13 mouse cellular contexts compared by ENCODE assay signal in the genomic region with DNA sequence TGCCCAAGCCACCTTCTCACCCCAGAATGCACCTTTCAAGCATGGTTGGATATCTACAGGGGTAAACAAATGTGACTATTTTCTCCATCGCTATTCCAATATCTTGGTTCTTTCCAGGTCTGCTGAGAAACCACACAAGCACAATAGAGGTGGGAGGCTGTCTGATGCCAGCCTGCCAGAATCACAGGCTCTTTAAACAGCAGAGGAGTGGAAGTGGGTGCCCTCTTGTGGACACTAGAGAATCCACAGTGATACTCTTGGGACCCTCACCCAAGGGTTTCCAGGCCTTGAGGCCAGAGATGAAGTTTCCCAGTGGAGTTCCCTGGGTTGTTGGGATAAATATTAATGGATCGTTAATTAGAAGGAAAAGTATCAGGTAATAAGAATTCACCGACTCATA.
A peak's percentile ranks its signal among the peaks of the same experiment; 100 is the strongest.
DNase-seq lines count a peak whose midpoint lies in the region; ATAC-seq and TF ChIP-seq lines count a peak whose summit lies in the region.
"Had no signal": no experiment of that assay in that cellular context is flagged by ENCODE, and none has a peak within 500 bp of the region (broad histone marks: within the 10 kb centered on the region; RNA-seq: fewer than 3 reads in every experiment).

No protein-coding gene starts in this region.

- TF ChIP-seq POLR2A in heart, adult 2 months (IDR thresholded peaks at IDR 0.05; ENCODE audit: insufficient read depth, low read depth, low read length): no peak

- H3K79me2 ChIP-seq in heart, adult 2 months (replicated peaks; ENCODE audit: control insufficient read depth, insufficient read depth, low read length): no peaks in the 10 kb centered on the region

- peak; percentile 33 for TF ChIP-seq CTCF in heart, adult 2 months (IDR thresholded peaks at IDR 0.05)

- H3K36me3 ChIP-seq in heart, adult 2 months (ENCODE audit: control insufficient read depth, insufficient read depth, low read length): no peaks in the 10 kb centered on the region
- no peaks in the 10 kb centered on the region for H3K36me3 ChIP-seq in midbrain, embryonic 14.5 days (ENCODE audit: control insufficient read depth, insufficient read depth, low read length)
- H3K36me3 ChIP-seq in midbrain, embryonic 13.5 days: no peaks in the 10 kb centered on the region
- no peaks in the 10 kb centered on the region for H3K36me3 ChIP-seq in neural tube, embryonic 14.5 days (ENCODE audit: control insufficient read depth, insufficient read depth, low read length)
- H3K36me3 ChIP-seq: forebrain, embryonic 12.5 days; midbrain, embryonic 12.5 days had no signal

- TF ChIP-seq EP300 in heart, adult 2 months (IDR thresholded peaks at IDR 0.05; ENCODE audit: insufficient read depth, low read depth, low read length): no peak

- H3K27ac ChIP-seq in heart, adult 2 months: no peak overlapping the region
- H3K27ac ChIP-seq in midbrain, embryonic 14.5 days (replicated peaks; ENCODE audit: low read depth, low read length): no peak overlapping the region
- no peak overlapping the region for H3K27ac ChIP-seq in midbrain, embryonic 13.5 days
- peak overlapping the region; percentile 4; the same call in 1 of the 2 replicates for H3K27ac ChIP-seq in neural tube, embryonic 14.5 days (ENCODE audit: low read depth, low read length)
- H3K27ac ChIP-seq: forebrain, embryonic 12.5 days; midbrain, embryonic 12.5 days had no signal

- H3K4me1 ChIP-seq in heart, adult 2 months (ENCODE audit: control insufficient read depth, insufficient read depth, low read length): no peaks in the 10 kb centered on the region
- H3K4me1 ChIP-seq in midbrain, embryonic 14.5 days (ENCODE audit: control insufficient read depth, insufficient read depth, low read length): peaks cover 11% of the 10 kb centered on the region
- H3K4me1 ChIP-seq in midbrain, embryonic 13.5 days (replicated peaks): peaks cover 15% of the 10 kb centered on the region
- H3K4me1 ChIP-seq in neural tube, embryonic 14.5 days (ENCODE audit: control insufficient read depth, insufficient read depth, low read length): peaks cover 11% of the 10 kb centered on the region; the same call in 1 of the 2 replicates

- DNase-seq in heart, adult 2 months: no peak
- no peak for DNase-seq in heart, postnatal 10 days
- peak; percentile 63 for DNase-seq in midbrain, embryonic 14.5 days
- DNase-seq in embryo, embryonic 10.5 days (ENCODE audit: low spot score): peak; percentile 63
- DNase-seq in spleen, adult 12 weeks (ENCODE audit: low spot score): no peak
- DNase-seq in lung, postnatal 14 days: no peak
- DNase-seq: gastrocnemius, postnatal 36 days; lung, adult 18-20 months had no signal

- H3K4me3 ChIP-seq in heart, adult 2 months: no peak overlapping the region
- H3K4me3 ChIP-seq in midbrain, embryonic 14.5 days (replicated peaks; ENCODE audit: low read depth, low read length): no peak overlapping the region
- H3K4me3 ChIP-seq in midbrain, embryonic 13.5 days (replicated peaks): no peak overlapping the region
- H3K4me3 ChIP-seq in neural tube, embryonic 14.5 days (ENCODE audit: low read depth, low read length): no peak overlapping the region
- H3K4me3 ChIP-seq: forebrain, embryonic 12.5 days; midbrain, embryonic 12.5 days had no signal

- no peaks in the 10 kb centered on the region for H3K27me3 ChIP-seq in heart, adult 2 months (ENCODE audit: control insufficient read depth, insufficient read depth, low read length)
- no peaks in the 10 kb centered on the region for H3K27me3 ChIP-seq in midbrain, embryonic 14.5 days (ENCODE audit: control insufficient read depth, insufficient read depth, low read length)
- no peaks in the 10 kb centered on the region for H3K27me3 ChIP-seq in midbrain, embryonic 13.5 days
- H3K27me3 ChIP-seq in neural tube, embryonic 14.5 days (ENCODE audit: control insufficient read depth, insufficient read depth, low read length): no peaks in the 10 kb centered on the region
- H3K27me3 ChIP-seq: forebrain, embryonic 12.5 days; midbrain, embryonic 12.5 days had no signal

- H3K4me2 ChIP-seq in midbrain, embryonic 14.5 days (ENCODE audit: low read length): no peak overlapping the region
- H3K4me2 ChIP-seq in midbrain, embryonic 13.5 days (replicated peaks): no peak overlapping the region
- H3K4me2 ChIP-seq in neural tube, embryonic 14.5 days (ENCODE audit: low read depth, low read length): no peak overlapping the region
- H3K4me2 ChIP-seq: forebrain, embryonic 12.5 days; midbrain, embryonic 12.5 days had no signal

- intact Hi-C loops in heart, adult 2 months (cut with DNase I): no loop called here
- intact Hi-C loops in heart, postnatal 10 days (cut with DNase I): loop anchor here (10.0 kb wide), 1 partner anchor 275 kb away; no protein-coding TSS in a partner anchor

- ATAC-seq in midbrain, embryonic 14.5 days (ENCODE audit: low FRiP score, low TSS enrichment): no peak
- no peak for ATAC-seq in midbrain, embryonic 13.5 days
- ATAC-seq in neural tube, embryonic 14.5 days (ENCODE audit: low read depth): no peak
- ATAC-seq: activated CD4-positive, CD25-positive, alpha-beta regulatory T cell, adult 4 months had no signal

- WGBS in heart, adult 2 months: 70% methylated on average over 3 of the region's 3 CpGs
- WGBS in midbrain, embryonic 14.5 days: 83% methylated on average over 3 of the region's 3 CpGs
- WGBS in midbrain, embryonic 13.5 days: 84% methylated on average over 3 of the region's 3 CpGs
- 68% methylated on average over 3 of the region's 3 CpGs for WGBS in neural tube, embryonic 14.5 days

- no peak overlapping the region for H3K9ac ChIP-seq in heart, adult 2 months (ENCODE audit: low read depth, low read length)
- H3K9ac ChIP-seq in midbrain, embryonic 14.5 days (replicated peaks; ENCODE audit: low read length): no peak overlapping the region
- H3K9ac ChIP-seq in midbrain, embryonic 13.5 days (replicated peaks): no peak overlapping the region
- no peak overlapping the region for H3K9ac ChIP-seq in neural tube, embryonic 14.5 days (replicated peaks; ENCODE audit: low read depth, low read length)
- H3K9ac ChIP-seq: forebrain, embryonic 12.5 days; midbrain, embryonic 12.5 days had no signal

- no peaks in the 10 kb centered on the region for H3K9me3 ChIP-seq in midbrain, embryonic 14.5 days (ENCODE audit: control insufficient read depth, low read length)
- no peaks in the 10 kb centered on the region for H3K9me3 ChIP-seq in midbrain, embryonic 13.5 days
- H3K9me3 ChIP-seq in neural tube, embryonic 14.5 days (ENCODE audit: control insufficient read depth, low read length): no peaks in the 10 kb centered on the region
- H3K9me3 ChIP-seq: forebrain, embryonic 12.5 days; midbrain, embryonic 12.5 days had no signal

Comparison
In these comparisons a context has a peak if more than half of its experiments do, and no peak if none do; other contexts are left out.
1. DNase-seq: peak in midbrain, embryonic 14.5 days (single experiment) and embryo, embryonic 10.5 days (single experiment); none in heart, adult 2 months (0 of 2), heart, postnatal 10 days (0 of 2), spleen, adult 12 weeks (single experiment) and lung, postnatal 14 days (single experiment).